In genomic region chr1:90317902-90318301, GRCm38 (mm10) we compare ENCODE assay signal across 23 mouse cellular contexts.
"Had no signal": no experiment of that assay in that cellular context is flagged by ENCODE, and none has a peak within 500 bp of the region (broad histone marks: within the 10 kb centered on the region; RNA-seq: fewer than 3 reads in every experiment).

No protein-coding gene starts in this region.

- ATAC-seq: liver, embryonic 12.5 days; midbrain, embryonic 13.5 days had no signal

- H3K4me1 ChIP-seq: liver, embryonic 12.5 days; liver, embryonic 15.5 days; lung, embryonic 15.5 days; megakaryocyte, embryonic 14.5 days; midbrain, embryonic 13.5 days had no signal

- H3K27ac ChIP-seq: kidney, postnatal 0 days; left cerebral cortex, adult 2 months; limb, embryonic 10.5 days; limb, embryonic 13.5 days; liver, embryonic 12.5 days; liver, embryonic 15.5 days; lung, embryonic 15.5 days; midbrain, embryonic 13.5 days; neural tube, embryonic 12.5 days; neural tube, embryonic 15.5 days had no signal

- H3K4me3 ChIP-seq: layer of hippocampus, adult 2 months; left cerebral cortex, adult 2 months; limb, embryonic 10.5 days; limb, embryonic 13.5 days; liver, embryonic 12.5 days; liver, embryonic 15.5 days; lung, embryonic 15.5 days; megakaryocyte, embryonic 14.5 days; midbrain, embryonic 10.5 days; midbrain, embryonic 13.5 days; neural tube, embryonic 12.5 days; neural tube, embryonic 15.5 days had no signal

- DNase-seq: kidney, adult 2 months; kidney, postnatal 25 days; layer of hippocampus, adult 9-11 months; layer of hippocampus, postnatal 36 days; liver; lung, adult 18-20 months; lung, postnatal 10 days; lung, postnatal 36 days; thymus, adult 18-20 months; thymus, postnatal 36 days had no signal

- H3K4me2 ChIP-seq: limb, embryonic 13.5 days; liver, embryonic 12.5 days; liver, embryonic 15.5 days; lung, embryonic 15.5 days; midbrain, embryonic 13.5 days; neural tube, embryonic 12.5 days; neural tube, embryonic 15.5 days had no signal

- H3K9ac ChIP-seq: limb, embryonic 13.5 days; liver, embryonic 12.5 days; liver, embryonic 15.5 days; lung, embryonic 15.5 days; midbrain, embryonic 13.5 days; neural tube, embryonic 12.5 days; neural tube, embryonic 15.5 days had no signal

- H3K36me3 ChIP-seq: limb, embryonic 10.5 days; limb, embryonic 13.5 days; liver, embryonic 12.5 days; liver, embryonic 15.5 days; lung, embryonic 15.5 days; midbrain, embryonic 10.5 days; midbrain, embryonic 13.5 days; neural tube, embryonic 12.5 days; neural tube, embryonic 15.5 days had no signal

- H3K27me3 ChIP-seq: liver, embryonic 12.5 days; megakaryocyte, embryonic 14.5 days; neural tube, embryonic 12.5 days; neural tube, embryonic 15.5 days had no signal

- H3K9me3 ChIP-seq: limb, embryonic 10.5 days; limb, embryonic 13.5 days; liver, embryonic 12.5 days; liver, embryonic 15.5 days; lung, embryonic 15.5 days; megakaryocyte, embryonic 14.5 days; midbrain, embryonic 10.5 days; midbrain, embryonic 13.5 days; neural tube, embryonic 12.5 days; neural tube, embryonic 15.5 days had no signal
